In the genomic region with DNA sequence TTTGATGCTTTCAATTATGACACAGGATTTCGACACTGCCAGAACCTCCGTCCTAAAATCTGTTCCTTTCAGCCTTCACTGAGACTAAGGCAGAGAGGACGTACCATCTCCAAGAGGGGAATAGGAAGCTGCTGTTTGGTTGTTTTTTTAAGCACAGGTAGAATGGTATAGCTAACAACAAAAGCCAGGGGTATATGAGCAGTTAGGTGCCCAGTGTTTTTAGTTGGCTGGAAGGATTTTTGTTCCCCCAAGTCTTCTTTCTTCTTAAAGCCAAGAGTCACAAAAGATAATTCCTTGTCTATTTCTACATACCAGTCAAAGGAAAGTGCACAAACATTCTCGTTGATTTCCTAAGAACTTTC, we compare ENCODE assay signal across 7 mouse cellular contexts.
DNase-seq lines count a peak whose midpoint lies in the region; ATAC-seq and TF ChIP-seq lines count a peak whose summit lies in the region.

No protein-coding gene starts in this region.

- no peak for TF ChIP-seq CTCF in lung, postnatal 0 days (IDR thresholded peaks at IDR 0.05)

- 43% methylated on average over 4 of the region's 4 CpGs for WGBS in lung, postnatal 0 days
- 25% methylated on average over 4 of the region's 4 CpGs for WGBS in hindbrain, embryonic 11.5 days
- 37% methylated on average over 4 of the region's 4 CpGs for WGBS in liver, embryonic 16.5 days (ENCODE audit: insufficient replicate concordance)

- no peaks in the 10 kb centered on the region for H3K9me3 ChIP-seq in lung, postnatal 0 days (ENCODE audit: low read length)
- no peaks in the 10 kb centered on the region for H3K9me3 ChIP-seq in hindbrain, embryonic 11.5 days (ENCODE audit: control insufficient read depth, low read length)
- no peaks in the 10 kb centered on the region for H3K9me3 ChIP-seq in liver, embryonic 16.5 days (replicated peaks; ENCODE audit: control insufficient read depth, low read length)

- peak overlapping the region; percentile 83 for H3K4me2 ChIP-seq in lung, postnatal 0 days (replicated peaks; ENCODE audit: low read depth, low read length)
- peak overlapping the region; percentile 61 for H3K4me2 ChIP-seq in hindbrain, embryonic 11.5 days (replicated peaks; ENCODE audit: low read depth, low read length)
- H3K4me2 ChIP-seq in liver, embryonic 16.5 days (ENCODE audit: low read depth, low read length) = peak overlapping the region; percentile 50; the same call in 1 of the 2 replicates

- H3K4me3 ChIP-seq in lung, postnatal 0 days (ENCODE audit: low read depth, low read length) = peak overlapping the region; percentile 82
- H3K4me3 ChIP-seq in hindbrain, embryonic 11.5 days (ENCODE audit: low read depth, low read length) = peak overlapping the region; percentile 82
- no peak overlapping the region for H3K4me3 ChIP-seq in liver, embryonic 16.5 days (ENCODE audit: low read depth, low read length)

- DNase-seq in lung, postnatal 0 days (ENCODE audit: low spot score) = no peak
- DNase-seq in lung, adult 18-20 months = no peak
- DNase-seq in hindbrain, embryonic 11.5 days (ENCODE audit: low spot score) = no peak
- DNase-seq in spleen, postnatal 4 days (ENCODE audit: low spot score in 2 of 2) = no peak
- DNase-seq in left cerebral cortex, adult 8-10 months (ENCODE audit: low spot score in 2 of 2) = no peak
- DNase-seq in gastrocnemius, postnatal 14 days = no peak

- no peak for TF ChIP-seq EP300 in lung, postnatal 0 days (IDR thresholded peaks at IDR 0.05)

- intact Hi-C loops in gastrocnemius, postnatal 14 days (cut with DNase I; ENCODE audit: low total_unique reads) = no loop called here

- H3K27ac ChIP-seq in lung, postnatal 0 days (ENCODE audit: low read length) = peak overlapping the region; percentile 89; the same call in 1 of the 2 replicates
- H3K27ac ChIP-seq in hindbrain, embryonic 11.5 days (ENCODE audit: low read depth, low read length) = no peak overlapping the region
- H3K27ac ChIP-seq in liver, embryonic 16.5 days (ENCODE audit: low read length) = no peak overlapping the region

- ATAC-seq in lung, postnatal 0 days = no peak
- ATAC-seq in hindbrain, embryonic 11.5 days (ENCODE audit: low FRiP score) = no peak
- no peak for ATAC-seq in liver, embryonic 16.5 days (ENCODE audit: low read depth)

- 0 out of 2 replicates have a peak overlapping the region, but pooled peaks have one; percentile 65 for H3K9ac ChIP-seq in lung, postnatal 0 days (replicated peaks; ENCODE audit: low read depth)
- H3K9ac ChIP-seq in hindbrain, embryonic 11.5 days (ENCODE audit: low read depth, low read length) = peak overlapping the region; percentile 88
- H3K9ac ChIP-seq in liver, embryonic 16.5 days (ENCODE audit: low read depth, low read length) = no peak overlapping the region

- H3K36me3 ChIP-seq in lung, postnatal 0 days (ENCODE audit: insufficient read depth, low read length) = no peaks in the 10 kb centered on the region
- H3K36me3 ChIP-seq in hindbrain, embryonic 11.5 days (ENCODE audit: control insufficient read depth, insufficient read depth, low read length) = no peaks in the 10 kb centered on the region
- H3K36me3 ChIP-seq in liver, embryonic 16.5 days (ENCODE audit: control insufficient read depth, insufficient read depth) = no peaks in the 10 kb centered on the region

- peaks cover 23% of the 10 kb centered on the region; the same call in 1 of the 2 replicates for H3K4me1 ChIP-seq in lung, postnatal 0 days (ENCODE audit: insufficient read depth, low read depth, low read length)
- peaks cover 12% of the 10 kb centered on the region for H3K4me1 ChIP-seq in hindbrain, embryonic 11.5 days (replicated peaks; ENCODE audit: control insufficient read depth, insufficient read depth, low read length)
- H3K4me1 ChIP-seq in liver, embryonic 16.5 days (ENCODE audit: control insufficient read depth, low read depth, low read length) = no peaks in the 10 kb centered on the region

- no peaks in the 10 kb centered on the region for H3K27me3 ChIP-seq in lung, postnatal 0 days (replicated peaks; ENCODE audit: insufficient read depth, low read length)
- H3K27me3 ChIP-seq in hindbrain, embryonic 11.5 days (ENCODE audit: control insufficient read depth, insufficient read depth, low read length) = no peaks in the 10 kb centered on the region
- H3K27me3 ChIP-seq in liver, embryonic 16.5 days (ENCODE audit: control insufficient read depth, insufficient read depth, low read depth, low read length) = peaks cover 35% of the 10 kb centered on the region
